Mouse (Mus musculus) C2C12 (cell line): ENCODE results near the gene Ntn3. TPM values are rescaled to one million over a fixed set of nuclear protein-coding genes. Genes with fewer than 3 reads are reported as not detected.

Experiments used
- H3K27me3 ChIP-seq: one replicate; pipeline ENCODE4 v1.6.1; 2011; ENCODE audit not compliant: control insufficient read depth, insufficient read depth, insufficient read length
- H3K36me3 ChIP-seq: one replicate; pipeline ENCODE4 v1.6.1; 2011; ENCODE audit not compliant: control insufficient read depth, insufficient read depth
- H3K4me3 ChIP-seq: one replicate; pipeline ENCODE4 v1.5.1; 2011; ENCODE audit warnings: mild to moderate bottlenecking, control low read depth; ENCODE audit not compliant: poor library complexity, insufficient read depth, severe bottlenecking
- H3K79me2 ChIP-seq: one replicate; pipeline ENCODE4 v1.6.1; 2011; ENCODE audit not compliant: control insufficient read depth, insufficient read depth
- H3K79me3 ChIP-seq: one replicate; pipeline ENCODE4 v1.6.1; 2011; ENCODE audit warnings: low read depth, control low read depth
- H3ac ChIP-seq: one replicate; pipeline ENCODE3; 2011; ENCODE audit warnings: low read depth; ENCODE audit not compliant: control insufficient read depth, insufficient read length
- CEBPB ChIP-seq: IDR thresholded peaks from one replicate; pipeline ENCODE4 v1.6.1; 2011; ENCODE audit warnings: low read depth, mild to moderate bottlenecking, control low read depth, moderate library complexity
- CTCF ChIP-seq: IDR thresholded peaks from one replicate; pipeline ENCODE4 v1.5.1; 2011; ENCODE audit not compliant: control insufficient read depth, insufficient read depth, insufficient read length
- FOSL1 ChIP-seq: IDR thresholded peaks from one replicate; pipeline ENCODE4 v1.8.0; 2011; ENCODE audit warnings: mild to moderate bottlenecking, low read length; ENCODE audit not compliant: poor library complexity, insufficient read depth, severe bottlenecking
- MAX ChIP-seq: IDR thresholded peaks from one replicate; pipeline ENCODE4 v1.6.1; 2011; ENCODE audit warnings: mild to moderate bottlenecking, control low read depth
- MYOD1 ChIP-seq: IDR thresholded peaks from one replicate; pipeline ENCODE4 v1.6.1; 2011; ENCODE audit warnings: low read depth; ENCODE audit not compliant: control insufficient read depth, insufficient read length
- MYOG ChIP-seq: IDR thresholded peaks from one replicate; pipeline ENCODE4 v1.6.1; 2011; ENCODE audit not compliant: control insufficient read depth, insufficient read length; ENCODE audit errors: extremely low read depth
- USF1 ChIP-seq: IDR thresholded peaks from one replicate; pipeline ENCODE4 v1.6.1; 2011; ENCODE audit warnings: low read depth, mild to moderate bottlenecking, control low read depth, moderate library complexity
- polyA plus RNA-seq: library from polyadenylated mRNA; unstranded; fragments of >200 nt; fragmentation: generic; extraction: Trizol; gene quantifications from one replicate; pipeline ENCODE4 v1.2.1, GENCODE M21; 2012; ENCODE audit warnings: missing spikeins

The Ntn3 gene
- polyA plus RNA-seq, 1 experiment, result 0.26 TPM

GRCm38 (mm10) chr17:24226721-24227120 is 17.4 kb upstream of the Ntn3 start:
- no peaks in the 10 kb centered on the region for H3K27me3 ChIP-seq
- TF ChIP-seq MYOD1 (no peak), MAX (no peak), CTCF (no peak), CEBPB (no peak), FOSL1 (no peak), MYOG (no peak), USF1 (no peak)
- H3K36me3 ChIP-seq, result peaks cover 55% of the 10 kb centered on the region

GRCm38 (mm10) chr17:24225851-24226250 is 16.5 kb upstream of the Ntn3 start:
- Histone ChIP-seq H3K36me3 (peaks cover 52% of the 10 kb centered on the region), H3K27me3 (no peaks in the 10 kb centered on the region), H3K79me2 (no peaks in the 10 kb centered on the region), H3K4me3 (no peak overlapping the region), H3K79me3 (no peaks in the 10 kb centered on the region), H3ac (no peak overlapping the region)
- TF ChIP-seq CTCF, result no peak
- no peak for TF ChIP-seq MYOG
- TF ChIP-seq USF1, result no peak
- no peak for TF ChIP-seq CEBPB
- no peak for TF ChIP-seq FOSL1
- no peak for TF ChIP-seq MYOD1
- TF ChIP-seq MAX, result no peak

More at GRCm38 (mm10) chr17:24226721-24227120, 17.4 kb upstream of the Ntn3 start:
- Histone ChIP-seq H3ac (no peak overlapping the region), H3K79me3 (no peaks in the 10 kb centered on the region), H3K79me2 (no peaks in the 10 kb centered on the region), H3K4me3 (no peak overlapping the region)

- peaks cover 7% of the 10 kb centered on the region for H3K79me2 ChIP-seq
- peaks cover 3% of the 10 kb centered on the region for H3K79me3 ChIP-seq
- no peaks in the 10 kb centered on the region for H3K27me3 ChIP-seq
- no peak overlapping the region for H3K4me3 ChIP-seq
- no peak for TF ChIP-seq FOSL1
- TF ChIP-seq MYOG, result no peak
- no peak for TF ChIP-seq CTCF
- TF ChIP-seq USF1, result no peak
- TF ChIP-seq MYOD1, result no peak
- TF ChIP-seq MAX, result no peak
- TF ChIP-seq CEBPB, result no peak
- H3ac ChIP-seq, result no peak overlapping the region
- peaks cover 52% of the 10 kb centered on the region for H3K36me3 ChIP-seq
Observed at GRCm38 (mm10) chr17:24224741-24225140, 15.4 kb upstream of the Ntn3 start.

GRCm38 (mm10) chr17:24223513-24223912 is 14.2 kb upstream of the Ntn3 start:
- Histone ChIP-seq H3K79me3 (peaks cover 7% of the 10 kb centered on the region), H3K36me3 (peaks cover 48% of the 10 kb centered on the region), H3K79me2 (peaks cover 12% of the 10 kb centered on the region), H3ac (no peak overlapping the region), H3K4me3 (no peak overlapping the region), H3K27me3 (no peaks in the 10 kb centered on the region)
- no peak for TF ChIP-seq MAX
- TF ChIP-seq MYOD1, result no peak
- TF ChIP-seq CTCF, result no peak
- TF ChIP-seq USF1, result no peak
- TF ChIP-seq FOSL1, result no peak
- TF ChIP-seq MYOG, result no peak
- no peak for TF ChIP-seq CEBPB

- peaks cover 12% of the 10 kb centered on the region for H3K79me2 ChIP-seq
- TF ChIP-seq MYOD1, result peak; percentile 56
- no peak for TF ChIP-seq MYOG
- no peaks in the 10 kb centered on the region for H3K27me3 ChIP-seq
- H3K4me3 ChIP-seq, result no peak overlapping the region
- H3ac ChIP-seq, result no peak overlapping the region
- H3K79me3 ChIP-seq, result peaks cover 7% of the 10 kb centered on the region
- H3K36me3 ChIP-seq, result peaks cover 51% of the 10 kb centered on the region
Observed at GRCm38 (mm10) chr17:24222653-24223052, 13.3 kb upstream of the Ntn3 start.

DNA sequence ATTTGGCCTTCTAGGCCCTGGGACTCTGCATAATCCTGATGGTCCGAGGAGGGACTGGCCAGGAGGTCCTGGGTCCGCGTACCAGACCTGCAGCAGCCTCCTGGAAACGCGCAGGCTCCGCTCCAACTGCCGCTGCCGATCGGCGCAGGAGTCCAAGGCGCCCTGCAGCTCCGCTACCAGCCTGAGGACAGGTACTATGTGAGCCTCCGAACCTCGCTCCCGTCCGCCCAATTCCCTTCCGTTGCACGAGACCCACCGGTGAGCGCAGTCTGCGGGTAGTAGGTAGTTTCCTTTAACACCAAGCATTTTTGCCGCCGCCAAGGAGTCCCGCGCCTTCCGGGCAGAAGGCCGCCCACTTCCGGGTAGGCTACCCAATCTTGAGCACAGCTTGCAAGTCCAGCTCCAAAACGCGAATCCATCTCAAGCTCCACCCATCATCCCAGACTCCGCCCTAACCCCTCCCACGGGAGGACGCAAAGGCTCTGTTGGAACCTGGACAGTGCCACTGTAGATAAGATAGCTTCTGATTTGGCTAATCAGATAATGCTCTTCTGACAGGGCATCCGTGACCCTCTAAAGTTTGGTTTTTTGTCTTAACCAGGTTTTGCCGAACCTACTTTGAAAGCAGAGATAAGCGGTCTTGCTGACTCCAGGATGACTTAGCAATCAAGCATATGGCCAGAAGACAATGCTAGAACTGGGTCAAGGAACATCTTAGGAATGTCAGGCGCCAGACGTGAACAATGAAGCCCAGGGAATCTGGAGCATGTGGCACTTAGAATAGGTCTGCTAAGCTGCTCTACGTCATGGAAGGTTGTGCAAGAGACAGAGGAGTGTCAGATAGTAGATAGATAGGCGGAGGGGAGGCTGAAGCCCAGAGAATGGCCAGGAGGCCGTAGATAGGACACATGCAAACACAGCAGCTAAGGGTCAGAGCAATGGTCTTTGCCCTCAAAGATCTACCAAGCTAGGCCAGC is 11.4 kb upstream of the Ntn3 start, which contains the start of gene Tedc2:
Gene Tedc2, minus strand, starts transcription at position 417 of the 977 bp plus-strand sequence.
- peak within 1 kb of the TSS; percentile 87 for H3ac ChIP-seq
- H3K79me2 ChIP-seq, result peaks cover 12% of the 10 kb centered on the region
- H3K4me3 ChIP-seq, result peak within 1 kb of the TSS; percentile 66
- peaks cover 47% of the 10 kb centered on the region for H3K36me3 ChIP-seq
- no peak for TF ChIP-seq FOSL1
- no peak for TF ChIP-seq USF1
- no peak for TF ChIP-seq MYOD1
- no peak for TF ChIP-seq CTCF
- peak; percentile 74 for TF ChIP-seq CEBPB
- TF ChIP-seq MYOG, result no peak
- TF ChIP-seq MAX, result no peak
- no peaks in the 10 kb centered on the region for H3K27me3 ChIP-seq
- peaks cover 7% of the 10 kb centered on the region for H3K79me3 ChIP-seq
